Mouse (Mus musculus): Measurements from ENCODE around the gene Col11a2.

GRCm38 (mm10) chr17:34092197-34092875 is 53.1 kb downstream of the Col11a2 start, which contains the start of gene H2-Oa:
- TF ChIP-seq POLR2A (IDR thresholded peaks at IDR 0.05; ENCODE audit: extremely low read depth, insufficient read depth, low read length) (no peak), CTCF (IDR thresholded peaks at IDR 0.05; ENCODE audit: extremely low read depth, insufficient read depth, low read length) (no peak)

Data from cortical plate, adult 2 months (tissue).